Mouse (Mus musculus) B cell, adult 67 days (primary cell): Measurements from ENCODE around the gene Unc5cl. TPM values are rescaled to one million over a fixed set of nuclear protein-coding genes. Genes with fewer than 3 reads are reported as not detected.

Experiments
- total RNA-seq, 2 experiments: library from RNA; stranded (reverse); gene quantifications; 4 replicates each; pipeline ENCODE4 v1.2.4; 2023

The Unc5cl gene
- total RNA-seq, result 1 to 10 TPM; 4.8 to 7.3 TPM

GRCm38 (mm10) chr17:48454688-48455087 is at the start of gene Unc5cl:
Gene Unc5cl, plus strand, starts transcription at chr17:48454901.

GRCm38 (mm10) chr17:48409380-48410298 is 45.1 kb upstream of the Unc5cl start, which contains the start of the genes Nfya and Oard1:
Gene Nfya, minus strand, starts transcription at chr17:48409906.
Gene Oard1, plus strand, starts transcription at chr17:48410014.

GRCm38 (mm10) chr17:48432158-48432980 is 22.3 kb upstream of the Unc5cl start, which contains the start of gene Apobec2:
Gene Apobec2, minus strand, starts transcription at chr17:48432930.

GRCm38 (mm10) chr17:48451353-48451675 is 3.4 kb upstream of the Unc5cl start, which contains the start of gene Tspo2:
Gene Tspo2, minus strand, starts transcription at chr17:48451522.

Other genes with a start within 250 kb of the Unc5cl start
- gene Trem1, start 222.1 kb upstream of the Unc5cl start, total RNA-seq, result 1 to 10 TPM; 1.6 to 3.7 TPM
- gene Trem3, start 207.1 kb upstream of the Unc5cl start, total RNA-seq, result not detected
- gene Treml4, start 190.6 kb upstream of the Unc5cl start, total RNA-seq, result 1 to 10 TPM; 2.0 to 2.4 TPM
- gene Treml2, start 155.4 kb upstream of the Unc5cl start, total RNA-seq, result 100 to 1,000 TPM; 174 to 186 TPM
- 10 to 100 TPM; 11.2 to 11.3 TPM for gene B430306N03Rik, start 138.8 kb upstream of the Unc5cl start, total RNA-seq
- not detected for gene Trem2, start 108.5 kb upstream of the Unc5cl start, total RNA-seq
- gene Treml1, start 95.0 kb upstream of the Unc5cl start, total RNA-seq, result not detected
- gene Nfya, start 45.0 kb upstream of the Unc5cl start, total RNA-seq, result 100 to 1,000 TPM; 118 TPM
- gene Oard1, start 44.9 kb upstream of the Unc5cl start, total RNA-seq, result 10 to 100 TPM; 50.5 to 59.6 TPM
- gene Apobec2, start 22.0 kb upstream of the Unc5cl start, total RNA-seq, result under 1 TPM in 1 of 2 experiments, not detected in 1; 0.64 TPM
- gene Tspo2, start 3.4 kb upstream of the Unc5cl start, total RNA-seq, result not detected